Mouse (Mus musculus) liver, embryonic 16.5 days (tissue): Measurements from ENCODE around the gene Washc1. TPM values are rescaled to one million over a fixed set of nuclear protein-coding genes. Genes with fewer than 3 reads are reported as not detected.
"Not testable (repeated sequence)": the region's sequence is repeated elsewhere in the genome, so short reads cannot be mapped to it uniquely, and the experiment has no call there.

Experiments
- ATAC-seq: fragments of 200-750 bp; cut with Nextera tagmentation; 2 replicates; pipeline ENCODE4 v1.8.0; 2017; ENCODE audit warnings: low read depth, mild to moderate bottlenecking, moderate number of reproducible peaks, moderate library complexity
- H3K27ac ChIP-seq: fragments of 300-500 bp; sonication (generic); 2 replicates; pipeline ENCODE4 v1.5.1; 2014; ENCODE audit warnings: mild to moderate bottlenecking, low read length
- H3K27me3 ChIP-seq: fragments of 300-500 bp; sonication (generic); 2 replicates; pipeline ENCODE4 v1.6.1; 2014; ENCODE audit warnings: low read depth, low read length, mixed read lengths; ENCODE audit not compliant: control insufficient read depth, insufficient read depth
- H3K36me3 ChIP-seq: fragments of 300-500 bp; sonication (generic); 2 replicates; pipeline ENCODE4 v1.6.1; 2014; ENCODE audit warnings: mild to moderate bottlenecking; ENCODE audit not compliant: control insufficient read depth, insufficient read depth
- H3K4me1 ChIP-seq: fragments of 300-500 bp; sonication (generic); 2 replicates; pipeline ENCODE4 v1.6.1; 2014; ENCODE audit warnings: low read depth, low read length, mixed read lengths; ENCODE audit not compliant: control insufficient read depth
- H3K4me2 ChIP-seq: fragments of 300-500 bp; sonication (generic); 2 replicates; pipeline ENCODE4 v1.6.1; 2014; ENCODE audit warnings: low read depth, low read length, mixed read lengths
- H3K4me3 ChIP-seq: fragments of 300-500 bp; sonication (generic); 2 replicates; pipeline ENCODE4 v1.5.1; 2014; ENCODE audit warnings: low read depth, mild to moderate bottlenecking, low read length
- H3K9ac ChIP-seq: fragments of 300-500 bp; sonication (generic); 2 replicates; pipeline ENCODE4 v1.6.1; 2014; ENCODE audit warnings: low read depth, low read length
- H3K9me3 ChIP-seq: fragments of 300-500 bp; sonication (generic); replicated peaks from 2 replicates; pipeline ENCODE4 v1.6.1; 2016; ENCODE audit warnings: low read length; ENCODE audit not compliant: control insufficient read depth
- WGBS: fragments of 180-500 bp; shearing (Covaris S2); extraction: QIAGEN DNeasy Blood & Tissue Kit; methylation state at CpG from one replicate; pipeline ENCODE4 v1.1.7; 2014; ENCODE audit not compliant: insufficient replicate concordance; 5-methylcytosine and 5-hydroxymethylcytosine counted together
- polyA plus RNA-seq: library from polyadenylated mRNA; unstranded; fragments of >200 nt; fragmentation: Nextera tagmentation; extraction: Ambion mirVana; gene quantifications from 2 replicates; pipeline ENCODE4 v1.2.1, GENCODE M21; 2015

The Washc1 gene
- polyA plus RNA-seq, 1 experiment from 2014 or later: 14.0 TPM

DNA sequence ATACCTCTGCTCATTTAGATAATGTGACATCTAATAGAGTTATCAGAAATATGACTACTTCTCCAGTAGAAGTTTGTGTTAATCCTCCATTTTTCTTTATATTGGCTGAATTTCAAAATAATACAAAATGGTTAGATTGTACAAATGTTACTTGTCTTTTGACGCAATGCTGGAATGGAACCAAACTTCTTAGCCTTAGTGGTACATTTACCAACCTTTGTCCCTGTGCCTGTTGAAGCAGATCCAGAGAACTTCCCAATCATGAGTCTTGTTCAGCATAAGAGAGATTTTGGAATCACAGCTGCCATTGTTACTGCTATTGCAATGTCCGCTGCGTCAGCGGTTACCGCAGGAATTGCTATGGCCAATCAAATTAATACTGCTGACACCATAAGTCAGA lies 55.8 kb downstream of the Washc1 start:
- H3K4me3 ChIP-seq, H3K36me3 ChIP-seq, H3K9ac ChIP-seq, H3K27me3 ChIP-seq, H3K9me3 ChIP-seq, H3K27ac ChIP-seq, H3K4me2 ChIP-seq, H3K4me1 ChIP-seq, ATAC-seq: not testable (repeated sequence)
- WGBS: 82% methylated on average over 5 of the region's 5 CpGs

Other genes starting within 250 kb of the Washc1 start
- gene Ralbp1, start 225.7 kb upstream of the Washc1 start, polyA plus RNA-seq: 35.4 and 37.7 TPM in 2 replicates
- 16.0 and 16.9 TPM in 2 replicates for gene Twsg1, start 160.3 kb upstream of the Washc1 start, polyA plus RNA-seq
- gene Ankrd12, start 34.5 kb upstream of the Washc1 start, polyA plus RNA-seq: 8.0 and 9.1 TPM in 2 replicates
- 193 and 201 TPM in 2 replicates for gene Ndufv2, start 10.0 kb upstream of the Washc1 start, polyA plus RNA-seq
- 5.8 and 6.3 TPM in 2 replicates for gene Ddx11, start 12.0 kb downstream of the Washc1 start, polyA plus RNA-seq